Mouse (Mus musculus): ENCODE measurements at regions not wholly inside any gene's neighbourhood (a gene's known extent, or its start where the extent isn't known, plus 50 kb on each side); places are given as distances from the start of the nearest gene placed in this dataset.

DNA sequence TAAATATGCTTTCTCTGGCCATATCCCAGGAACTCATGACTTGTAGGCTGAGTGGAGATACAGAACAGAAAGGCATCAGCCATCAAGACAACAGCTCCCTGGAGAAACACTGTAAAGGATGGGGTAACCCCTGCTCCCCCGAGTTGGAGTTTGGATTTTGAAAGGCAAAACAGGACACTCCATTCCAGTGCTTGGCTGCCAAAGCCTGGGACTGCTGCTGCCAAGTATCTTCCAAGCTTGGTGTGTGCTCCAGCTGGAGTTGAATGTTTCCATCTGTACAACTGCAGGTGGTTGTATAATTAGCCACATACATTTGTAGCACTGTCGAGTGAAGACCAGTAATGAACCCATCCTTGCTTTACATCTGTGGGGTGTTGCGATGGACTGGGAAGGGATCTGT lies 62.1 kb downstream of the 4933412E24Rik start:
- ATAC-seq (replicated peaks): peak; percentile 69
- Histone ChIP-seq H3K36me3 (no peaks in the 10 kb centered on the region), H3K9ac (replicated peaks) (no peak overlapping the region), H3K4me3 (no peak overlapping the region), H3K27me3 (0 out of 2 replicates have a peak, but pooled peaks cover 5% of the 10 kb centered on the region), H3K27ac (replicated peaks) (0 out of 2 replicates have a peak overlapping the region, but pooled peaks have one; percentile 8), H3K4me2 (replicated peaks) (no peak overlapping the region), H3K9me3 (no peaks in the 10 kb centered on the region), H3K4me1 (peaks cover 4% of the 10 kb centered on the region; the same call in 1 of the 2 replicates)
- WGBS: 54% methylated on average over 3 of the region's 3 CpGs

DNA sequence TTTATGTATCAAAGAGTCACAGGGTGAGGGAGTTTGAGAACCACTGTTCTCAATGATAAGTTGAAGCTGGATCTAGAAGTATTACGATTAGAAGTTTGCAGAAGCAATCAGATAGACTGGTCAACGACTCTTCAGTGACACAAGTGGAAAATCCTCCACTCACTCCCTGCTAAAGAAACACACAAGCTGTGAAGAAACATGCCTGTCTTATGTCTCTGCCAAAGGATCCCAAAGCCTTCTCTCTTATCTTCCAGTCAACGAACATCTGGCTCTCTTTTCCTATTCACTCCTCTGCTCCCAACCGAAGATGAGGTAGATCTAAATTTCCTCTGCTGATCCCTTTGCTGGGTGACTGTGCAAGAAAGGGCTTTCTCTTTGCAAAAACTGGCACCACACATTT lies 62.6 kb downstream of the 4933412E24Rik start:
- ATAC-seq (replicated peaks): peak; percentile 19; the same call in 1 of the 2 replicates
- WGBS: 84% methylated on average over 4 of the region's 4 CpGs
- H3K9ac ChIP-seq (replicated peaks): no peak overlapping the region

DNA sequence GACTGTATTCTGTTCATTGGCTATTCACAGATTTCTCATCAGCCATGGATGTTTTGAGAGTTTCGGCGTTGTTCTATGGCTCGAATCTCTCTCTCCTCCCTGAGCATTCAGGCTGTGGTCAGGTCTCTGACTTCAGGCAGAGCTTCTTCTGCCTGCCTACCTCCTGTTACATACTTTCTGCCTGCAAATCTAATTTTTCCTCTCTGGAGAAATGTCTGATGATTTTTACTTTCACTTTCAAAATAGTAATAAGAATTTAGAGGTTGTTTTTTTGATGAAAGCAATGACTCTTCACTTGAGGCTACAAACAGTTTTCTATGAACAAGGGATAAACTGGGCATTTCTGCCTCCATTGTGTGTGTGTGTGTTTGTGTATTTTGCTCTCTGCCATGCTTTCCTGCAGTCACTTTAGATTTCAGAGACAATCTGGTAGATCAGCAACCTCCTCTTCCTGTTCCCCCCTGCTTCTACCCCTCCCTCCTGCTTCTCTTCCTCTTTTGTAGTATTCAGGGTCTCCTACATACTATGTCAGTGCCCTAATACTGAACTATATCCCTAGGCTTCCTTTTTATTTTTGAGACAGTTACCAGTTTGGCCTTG lies 65.7 kb downstream of the 4933412E24Rik start:
- ATAC-seq (replicated peaks): no peak
- no peaks in the 10 kb centered on the region for H3K36me3 ChIP-seq
- no peak overlapping the region for H3K4me3 ChIP-seq
- no peaks in the 10 kb centered on the region for H3K27me3 ChIP-seq
- WGBS: 81% methylated on average over 3 of the region's 3 CpGs
- no peak overlapping the region for H3K27ac ChIP-seq (replicated peaks)
- H3K4me1 ChIP-seq: peaks cover 4% of the 10 kb centered on the region; the same call in 1 of the 2 replicates
- H3K9me3 ChIP-seq: no peaks in the 10 kb centered on the region
- no peak overlapping the region for H3K9ac ChIP-seq (replicated peaks)
- H3K4me2 ChIP-seq (replicated peaks): no peak overlapping the region

More for the DNA sequence above, 62.6 kb downstream of the 4933412E24Rik start:
- no peak overlapping the region for H3K4me2 ChIP-seq (replicated peaks)
- H3K27ac ChIP-seq (replicated peaks): 0 out of 2 replicates have a peak overlapping the region, but pooled peaks have one; percentile 8
- 0 out of 2 replicates have a peak, but pooled peaks cover 5% of the 10 kb centered on the region for H3K27me3 ChIP-seq
- H3K4me1 ChIP-seq: peaks cover 4% of the 10 kb centered on the region; the same call in 1 of the 2 replicates
- no peak overlapping the region for H3K4me3 ChIP-seq
- H3K36me3 ChIP-seq: no peaks in the 10 kb centered on the region
- H3K9me3 ChIP-seq: no peaks in the 10 kb centered on the region

DNA sequence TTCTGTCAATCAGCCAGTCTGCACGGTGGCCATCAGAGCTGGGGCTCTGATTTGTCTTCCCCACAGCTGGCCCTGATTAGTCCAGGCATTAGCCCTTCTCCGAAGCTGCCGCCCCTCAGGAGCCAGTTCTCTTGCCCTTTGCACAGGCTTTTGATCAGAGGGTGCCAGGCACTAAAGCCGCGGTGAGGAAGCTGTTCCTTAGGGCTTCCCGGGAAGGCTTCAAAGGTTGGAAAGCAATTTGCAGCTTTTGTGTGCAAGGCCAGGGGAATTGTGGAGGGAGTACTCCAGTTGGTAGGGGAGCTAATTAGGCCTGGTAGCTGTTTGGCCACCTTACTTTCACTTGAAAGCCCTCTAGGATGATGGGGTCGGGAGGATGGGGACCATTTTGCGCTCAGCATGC lies 71.2 kb downstream of the 4933412E24Rik start:
- peaks cover 5% of the 10 kb centered on the region; the same call in 1 of the 2 replicates for H3K4me1 ChIP-seq

DNA sequence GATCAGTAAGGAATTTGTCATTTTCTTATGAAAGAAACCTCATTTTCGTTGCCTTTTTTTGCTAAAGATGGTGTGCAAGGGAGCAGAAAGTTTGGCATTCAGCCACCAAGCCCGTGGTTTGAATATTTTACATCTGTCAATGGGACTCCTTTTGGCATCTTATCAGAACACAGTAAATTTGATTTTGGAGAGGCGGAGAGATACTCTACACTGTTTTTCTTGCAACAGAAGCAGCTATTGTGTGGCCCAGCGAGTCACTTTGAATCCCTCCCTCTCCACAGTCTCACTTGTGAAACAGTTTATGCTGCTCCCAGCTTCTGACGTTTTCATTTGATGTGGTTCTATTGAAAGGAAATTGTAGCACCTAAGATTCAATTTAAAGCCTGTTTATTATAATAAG lies 79.9 kb downstream of the 4933412E24Rik start:
- H3K4me2 ChIP-seq (replicated peaks): 0 out of 2 replicates have a peak overlapping the region, but pooled peaks have one; percentile 1
- 8% methylated on average over 5 of the region's 5 CpGs for WGBS
- no peaks in the 10 kb centered on the region for H3K36me3 ChIP-seq
- peak; percentile 77; the same call in 1 of the 2 replicates for ATAC-seq (replicated peaks)
- no peaks in the 10 kb centered on the region for H3K27me3 ChIP-seq
- 0 out of 2 replicates have a peak, but pooled peaks cover 4% of the 10 kb centered on the region for H3K9me3 ChIP-seq
- peak overlapping the region; percentile 53; the same call in 1 of the 2 replicates for H3K27ac ChIP-seq (replicated peaks)
- H3K9ac ChIP-seq (replicated peaks): 0 out of 2 replicates have a peak overlapping the region, but pooled peaks have one; percentile 14
- H3K4me1 ChIP-seq: peaks cover 12% of the 10 kb centered on the region
- H3K4me3 ChIP-seq: no peak overlapping the region

More for the DNA sequence above, 71.2 kb downstream of the 4933412E24Rik start:
- Histone ChIP-seq H3K4me3 (no peak overlapping the region), H3K27ac (replicated peaks) (no peak overlapping the region), H3K36me3 (no peaks in the 10 kb centered on the region), H3K27me3 (no peaks in the 10 kb centered on the region), H3K9ac (replicated peaks) (no peak overlapping the region), H3K9me3 (0 out of 2 replicates have a peak, but pooled peaks cover under 1% of the 10 kb centered on the region), H3K4me2 (replicated peaks) (no peak overlapping the region)
- WGBS: 3% methylated on average over 8 of the region's 8 CpGs
- peak; percentile 63 for ATAC-seq (replicated peaks)

DNA sequence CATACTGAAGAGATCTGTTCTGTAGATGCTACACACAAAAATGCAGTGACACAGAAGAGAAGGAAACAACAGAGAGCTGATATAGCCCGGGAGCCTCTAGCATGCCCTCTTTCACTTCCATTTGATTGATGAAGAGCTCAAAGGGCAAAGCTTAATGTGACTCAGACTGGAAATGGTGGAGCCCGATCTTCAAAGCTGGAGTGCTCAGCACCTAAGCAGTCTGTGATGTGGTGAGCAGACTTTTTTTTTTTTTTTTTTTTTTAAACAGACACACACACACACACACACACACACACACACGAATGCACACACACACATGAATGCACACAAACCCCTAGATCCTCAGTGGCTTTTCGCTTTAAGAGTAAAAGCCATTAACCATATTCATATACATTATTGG lies 102.6 kb downstream of the 4933412E24Rik start:
- H3K4me2 ChIP-seq (replicated peaks): no peak overlapping the region
- H3K36me3 ChIP-seq: no peaks in the 10 kb centered on the region
- H3K9me3 ChIP-seq: no peaks in the 10 kb centered on the region
- no peaks in the 10 kb centered on the region for H3K4me1 ChIP-seq
- H3K4me3 ChIP-seq: no peak overlapping the region
- WGBS: 85% methylated on average over 4 of the region's 4 CpGs
- H3K9ac ChIP-seq (replicated peaks): no peak overlapping the region
- no peak overlapping the region for H3K27ac ChIP-seq (replicated peaks)
- no peak for ATAC-seq (replicated peaks)
- H3K27me3 ChIP-seq: no peaks in the 10 kb centered on the region

DNA sequence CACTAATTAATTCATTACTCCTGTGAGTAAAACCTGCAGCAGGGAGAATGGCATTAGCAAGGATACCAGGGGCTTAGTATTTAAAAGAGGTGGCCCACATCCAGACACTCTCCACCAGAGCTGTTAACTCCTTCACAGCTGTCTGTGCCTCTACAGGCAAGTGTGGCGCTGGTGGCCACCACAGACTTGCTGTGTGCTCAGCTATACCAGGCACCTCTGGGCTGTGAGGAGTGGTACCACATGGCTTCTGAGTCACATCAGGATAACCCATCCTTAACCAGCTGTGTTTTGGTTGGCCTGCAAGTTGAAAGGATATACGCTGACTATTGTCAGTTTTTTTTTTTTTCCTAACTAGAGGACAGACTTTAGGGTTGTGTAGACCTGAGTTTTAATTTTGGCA lies 108.1 kb downstream of the 4933412E24Rik start:
- H3K4me3 ChIP-seq: no peak overlapping the region
- H3K36me3 ChIP-seq: no peaks in the 10 kb centered on the region
- H3K27me3 ChIP-seq: no peaks in the 10 kb centered on the region
- H3K9ac ChIP-seq (replicated peaks): no peak overlapping the region
- ATAC-seq (replicated peaks): no peak
- H3K4me2 ChIP-seq (replicated peaks): no peak overlapping the region
- H3K27ac ChIP-seq (replicated peaks): no peak overlapping the region
- no peaks in the 10 kb centered on the region for H3K9me3 ChIP-seq
- WGBS: 64% methylated on average over 2 of the region's 2 CpGs
- H3K4me1 ChIP-seq: no peaks in the 10 kb centered on the region

DNA sequence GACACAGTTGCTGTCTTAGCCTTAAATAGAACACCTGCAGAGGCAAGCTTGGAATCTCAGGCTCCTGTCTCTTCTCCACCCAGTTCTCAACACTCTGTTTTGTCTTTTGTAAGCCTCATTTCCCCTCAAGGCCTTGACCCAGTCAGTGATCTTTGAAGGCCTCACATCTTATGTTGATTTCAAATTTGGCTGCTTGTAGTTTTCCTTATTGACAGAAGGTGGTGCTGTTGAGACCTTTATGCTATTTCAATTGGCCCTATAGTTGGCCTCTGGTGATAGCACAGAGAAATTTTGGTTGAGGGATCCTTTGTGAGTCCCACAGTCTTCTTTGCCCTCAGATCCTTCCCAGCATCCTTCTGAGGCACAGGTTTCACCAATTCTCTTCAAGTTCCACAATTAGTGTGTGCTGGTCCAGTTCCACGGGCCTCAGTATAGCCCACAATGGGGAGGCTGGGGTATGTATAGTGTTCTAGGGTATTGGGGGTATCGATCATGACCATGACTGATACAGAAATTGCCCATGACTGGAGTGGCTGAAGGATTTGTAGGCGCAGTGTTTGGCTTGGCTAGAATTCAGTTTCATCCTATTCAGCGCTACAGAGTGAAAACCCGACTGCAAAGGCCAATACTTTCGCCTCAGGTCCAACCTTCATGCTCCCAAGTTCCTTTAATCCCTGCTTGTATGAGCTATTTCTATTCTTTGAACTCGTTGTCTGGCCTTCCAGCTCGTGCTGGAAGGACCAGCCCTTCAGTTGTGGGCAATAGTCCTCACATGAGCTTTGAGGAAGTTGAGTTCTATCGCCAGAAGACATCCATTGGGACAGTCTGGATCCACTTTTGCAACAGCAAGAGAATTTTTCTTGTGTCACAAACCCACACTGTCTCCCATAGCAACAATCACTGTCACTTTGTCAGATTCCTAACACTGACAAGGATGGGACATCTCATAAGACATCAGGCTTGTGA lies 110.3 kb downstream of the 4933412E24Rik start:
- H3K36me3 ChIP-seq: no peaks in the 10 kb centered on the region
- H3K4me2 ChIP-seq (replicated peaks): no peak overlapping the region
- H3K27ac ChIP-seq (replicated peaks): no peak overlapping the region
- 80% methylated on average over 9 of the region's 9 CpGs for WGBS
- no peak overlapping the region for H3K4me3 ChIP-seq
- H3K9me3 ChIP-seq: no peaks in the 10 kb centered on the region
- H3K4me1 ChIP-seq: no peaks in the 10 kb centered on the region
- no peaks in the 10 kb centered on the region for H3K27me3 ChIP-seq
- no peak overlapping the region for H3K9ac ChIP-seq (replicated peaks)
- peak; percentile 41 for ATAC-seq (replicated peaks)

DNA sequence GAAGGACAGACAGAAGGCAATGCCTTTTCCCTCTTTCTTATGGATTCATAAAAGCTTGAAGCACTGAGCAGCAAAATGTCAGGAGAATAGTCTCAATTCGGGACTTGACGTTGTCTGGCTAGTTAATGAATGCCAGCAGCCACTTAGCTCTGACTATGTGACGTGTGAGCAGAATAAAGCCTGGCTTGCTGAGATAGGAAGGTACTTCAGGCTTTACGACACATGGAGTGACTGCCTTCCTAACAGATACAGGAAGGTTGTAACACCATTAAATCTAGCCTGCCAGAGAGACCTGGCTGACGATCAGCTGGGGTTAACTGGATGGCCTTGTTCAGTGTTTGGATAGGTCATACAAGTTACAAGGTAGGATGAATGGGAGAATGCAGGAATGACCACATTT lies 111.7 kb downstream of the 4933412E24Rik start:
- Histone ChIP-seq H3K27me3 (no peaks in the 10 kb centered on the region), H3K36me3 (no peaks in the 10 kb centered on the region), H3K9ac (replicated peaks) (no peak overlapping the region), H3K4me3 (no peak overlapping the region), H3K27ac (replicated peaks) (no peak overlapping the region), H3K9me3 (no peaks in the 10 kb centered on the region), H3K4me2 (replicated peaks) (no peak overlapping the region), H3K4me1 (no peaks in the 10 kb centered on the region)
- ATAC-seq (replicated peaks): no peak
- WGBS: 69% methylated on average over 5 of the region's 5 CpGs

DNA sequence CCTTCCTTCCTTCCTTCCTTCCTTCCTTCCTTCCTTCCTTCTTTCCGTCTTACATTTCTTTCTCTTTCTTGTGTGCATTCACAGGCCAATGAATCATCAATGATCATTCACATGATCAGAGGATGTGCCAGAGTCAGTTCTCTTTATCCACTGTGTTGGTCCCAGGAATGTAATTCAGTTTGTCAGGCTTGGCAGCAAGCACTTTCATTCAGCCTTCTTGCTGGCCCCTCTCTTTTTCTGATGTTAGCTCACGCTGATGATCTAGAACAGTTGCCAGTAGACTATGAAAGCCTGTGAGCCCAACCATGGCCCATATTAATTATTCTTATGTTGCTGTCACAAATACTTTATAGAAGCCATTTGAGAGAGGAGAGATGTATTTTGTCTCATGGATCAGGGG lies 127.4 kb downstream of the 4933412E24Rik start:
- Histone ChIP-seq H3K4me3 (no peak overlapping the region), H3K4me2 (replicated peaks) (no peak overlapping the region), H3K27me3 (no peaks in the 10 kb centered on the region), H3K36me3 (no peaks in the 10 kb centered on the region), H3K9ac (replicated peaks) (no peak overlapping the region), H3K4me1 (no peaks in the 10 kb centered on the region), H3K27ac (replicated peaks) (no peak overlapping the region), H3K9me3 (no peaks in the 10 kb centered on the region)
- WGBS: 95% methylated on average over 2 of the region's 2 CpGs
- no peak for ATAC-seq (replicated peaks)

DNA sequence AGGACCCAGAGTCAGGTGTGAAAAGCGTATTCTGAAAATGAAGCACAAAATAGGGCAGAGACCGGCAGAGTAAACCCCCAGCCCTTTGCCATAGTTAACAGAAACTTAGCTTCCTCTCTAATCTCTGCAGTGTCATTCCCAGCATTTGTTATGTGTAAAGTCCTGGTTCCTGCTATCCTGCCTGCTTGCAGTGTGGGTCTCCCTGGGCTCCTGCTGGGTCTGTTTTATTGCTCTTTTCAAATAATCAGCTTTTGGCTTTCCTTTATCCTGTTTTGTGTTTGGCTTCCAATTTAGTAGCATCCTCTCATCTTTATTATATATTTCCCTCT lies 128.3 kb downstream of the 4933412E24Rik start:
- H3K4me2 ChIP-seq (replicated peaks): no peak overlapping the region
- WGBS: 43% methylated on average over 2 of the region's 2 CpGs
- H3K4me1 ChIP-seq: no peaks in the 10 kb centered on the region
- no peaks in the 10 kb centered on the region for H3K27me3 ChIP-seq
- H3K4me3 ChIP-seq: no peak overlapping the region
- no peak for ATAC-seq (replicated peaks)
- H3K36me3 ChIP-seq: no peaks in the 10 kb centered on the region
- no peak overlapping the region for H3K9ac ChIP-seq (replicated peaks)
- H3K9me3 ChIP-seq: no peaks in the 10 kb centered on the region
- no peak overlapping the region for H3K27ac ChIP-seq (replicated peaks)
